Mouse (Mus musculus): ENCODE results near the gene Natd1. TPM values are rescaled to one million over a fixed set of nuclear protein-coding genes. Genes with fewer than 3 reads are reported as not detected.
"Not testable (repeated sequence)": the region's sequence is repeated elsewhere in the genome, so short reads cannot be mapped to it uniquely, and the experiment has no call there.

Gene Natd1
- total RNA-seq, 1 experiment from 2014 or later, result 27.5 TPM

DNA sequence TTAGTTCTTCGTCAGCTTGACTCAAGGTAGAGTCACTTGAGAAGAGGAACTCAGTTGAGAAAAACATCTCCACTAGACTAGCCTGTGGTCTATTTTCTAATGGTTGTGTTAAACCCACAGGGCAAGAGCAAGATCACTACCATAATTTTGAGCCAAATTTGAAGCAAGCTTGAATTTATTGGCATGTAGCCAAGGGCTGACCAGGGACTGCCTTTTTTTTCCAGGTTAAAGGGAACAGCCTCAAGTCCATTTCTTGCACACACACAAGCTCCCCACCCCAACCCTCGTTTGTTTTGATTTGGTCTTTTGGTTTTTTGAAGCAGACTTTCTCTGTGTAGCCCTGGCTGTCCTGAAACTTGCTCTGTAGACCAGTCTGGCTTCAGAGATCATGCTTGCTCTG lies 24.7 kb downstream of the Natd1 start:
- no peak for DNase-seq

DNA sequence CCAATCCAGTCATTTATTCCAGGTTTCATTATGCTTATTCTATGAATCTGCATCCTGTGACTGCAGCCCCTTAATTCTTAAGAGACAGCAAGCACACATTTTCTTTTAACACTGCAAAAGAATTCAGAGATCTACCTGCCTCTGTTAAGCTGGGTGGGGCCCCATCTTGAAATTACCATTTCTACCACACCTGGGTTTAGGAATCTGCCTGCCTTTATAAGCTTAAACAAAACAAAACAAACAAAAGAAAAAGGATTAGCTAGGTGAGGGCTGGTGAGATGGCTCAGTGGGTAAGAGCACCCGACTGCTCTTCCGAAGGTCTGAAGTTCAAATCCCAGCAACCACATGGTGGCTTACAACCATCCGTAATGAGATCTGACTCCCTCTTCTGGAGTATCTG lies 27.6 kb downstream of the Natd1 start:
- not testable (repeated sequence) for DNase-seq

DNA sequence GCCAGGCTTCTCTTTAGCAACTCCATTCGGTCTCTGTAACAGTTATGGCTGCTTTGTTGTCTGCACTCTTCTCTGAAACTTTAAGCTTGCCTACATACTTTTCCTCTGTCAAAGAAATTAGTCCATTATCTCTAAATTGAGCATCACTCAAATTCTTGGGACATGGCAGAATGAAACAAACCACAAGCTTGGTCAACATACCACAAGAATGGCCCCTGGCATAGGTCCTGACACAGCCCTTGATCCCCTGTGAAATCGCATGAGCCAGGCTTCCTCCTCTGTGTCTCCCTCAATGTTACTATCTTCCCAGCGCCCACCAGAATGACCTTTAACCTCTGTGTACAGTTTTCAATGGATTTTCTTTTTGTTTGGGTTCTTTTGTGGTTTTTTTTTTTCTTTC lies 32.2 kb downstream of the Natd1 start:
- no peak for DNase-seq

DNA sequence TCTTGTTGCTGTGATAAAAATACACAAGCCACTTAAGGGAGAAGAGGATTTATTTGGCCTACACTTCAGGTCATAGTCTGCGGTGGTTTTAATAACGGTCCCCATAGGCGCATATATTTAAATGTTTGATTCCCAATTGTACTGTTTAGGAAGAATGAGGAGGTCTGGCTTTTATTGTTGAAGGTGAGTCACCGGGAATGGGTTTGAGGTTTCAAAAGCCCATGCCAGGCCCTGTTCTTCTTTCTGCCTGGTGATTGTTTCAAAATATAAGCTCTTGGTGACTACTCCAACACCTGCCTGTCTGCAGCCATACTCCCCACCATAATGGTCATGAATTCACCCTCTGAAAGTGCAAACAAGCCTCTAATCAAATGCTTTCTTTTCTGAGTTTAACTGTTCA lies 34.0 kb downstream of the Natd1 start:
- DNase-seq, result no peak

DNA sequence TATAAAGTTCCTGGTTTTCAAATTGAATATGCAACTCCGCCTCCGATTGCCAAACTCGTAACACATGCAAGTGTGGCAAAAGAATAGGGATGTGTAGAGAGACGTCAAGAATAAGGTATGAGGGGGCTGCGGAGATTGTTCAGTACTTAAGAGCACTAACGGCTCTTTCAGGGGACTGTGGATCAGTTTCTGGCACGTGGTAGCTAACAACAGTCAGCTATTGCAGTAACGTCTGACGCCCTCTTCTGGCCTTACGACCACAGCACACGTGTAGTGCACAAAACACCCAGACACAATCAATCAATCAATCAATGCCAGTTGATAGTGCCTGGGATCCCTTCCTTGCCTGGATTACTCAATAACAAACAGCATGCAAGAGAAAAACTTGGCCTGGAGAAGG lies 35.1 kb downstream of the Natd1 start:
- peak; percentile 27 for DNase-seq

DNA sequence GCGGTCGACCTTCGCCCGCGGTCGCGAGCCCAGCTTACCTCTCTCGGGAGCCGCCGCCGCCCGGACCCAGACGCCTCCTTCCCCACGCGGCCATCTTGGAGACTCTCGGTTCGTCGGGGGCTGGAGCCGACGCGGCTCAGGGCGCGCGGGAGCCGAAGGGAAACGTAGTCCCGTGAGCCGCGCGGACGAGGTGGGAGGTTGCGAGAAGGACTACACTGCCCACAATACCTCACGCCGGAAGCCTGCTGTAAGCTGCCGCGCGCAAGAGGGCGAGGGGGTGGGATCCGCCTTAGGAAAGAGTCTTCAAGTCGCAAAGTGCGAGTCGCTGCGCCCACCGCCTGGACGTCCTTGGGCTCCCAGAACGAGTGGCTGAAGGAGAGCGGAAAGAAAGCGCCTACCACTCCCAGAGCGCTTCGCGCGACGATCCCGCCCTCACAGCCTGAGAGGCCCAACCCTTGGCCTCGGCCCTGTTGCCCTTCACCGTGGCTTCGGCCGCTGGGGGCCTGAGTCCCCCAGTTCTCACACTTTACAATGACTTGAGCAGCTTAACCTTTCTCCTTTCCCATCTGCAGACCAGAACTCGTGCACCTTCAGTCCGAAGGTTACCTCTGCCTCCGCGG lies 35.8 kb downstream of the Natd1 start, which contains the start of gene Tmem11:
Gene Tmem11 (minus strand): TSS at position 598 of the 620 bp plus-strand sequence.
- peak; percentile 92 for DNase-seq

DNA sequence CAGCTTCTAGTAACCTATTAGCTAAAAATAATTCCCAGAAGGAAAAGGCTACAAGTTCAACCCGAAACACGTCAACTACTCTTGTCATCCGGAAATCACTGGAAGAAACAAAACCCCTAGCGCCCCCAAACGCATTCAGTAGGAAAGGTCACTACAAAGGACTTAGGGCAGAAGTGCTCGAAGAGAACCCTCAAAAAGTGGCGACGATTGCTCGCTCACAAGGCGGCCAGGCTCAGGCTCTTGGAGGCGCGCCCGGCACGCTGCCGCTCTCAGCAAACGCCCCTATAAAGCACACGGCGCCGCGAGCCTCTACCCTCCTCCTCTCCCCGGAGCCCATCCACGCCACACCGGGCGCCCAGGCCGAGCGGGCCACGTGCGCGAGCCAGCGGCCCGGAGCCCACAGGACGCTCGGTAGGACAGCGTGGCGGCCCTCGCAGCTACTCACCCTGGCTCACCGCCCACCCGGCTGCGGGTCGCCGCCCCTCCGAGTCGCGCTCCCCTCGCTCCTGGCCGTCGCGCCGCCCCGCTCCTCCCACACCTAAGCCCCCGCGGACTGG lies 36.4 kb downstream of the Natd1 start:
- DNase-seq, result peak; percentile 64

DNA sequence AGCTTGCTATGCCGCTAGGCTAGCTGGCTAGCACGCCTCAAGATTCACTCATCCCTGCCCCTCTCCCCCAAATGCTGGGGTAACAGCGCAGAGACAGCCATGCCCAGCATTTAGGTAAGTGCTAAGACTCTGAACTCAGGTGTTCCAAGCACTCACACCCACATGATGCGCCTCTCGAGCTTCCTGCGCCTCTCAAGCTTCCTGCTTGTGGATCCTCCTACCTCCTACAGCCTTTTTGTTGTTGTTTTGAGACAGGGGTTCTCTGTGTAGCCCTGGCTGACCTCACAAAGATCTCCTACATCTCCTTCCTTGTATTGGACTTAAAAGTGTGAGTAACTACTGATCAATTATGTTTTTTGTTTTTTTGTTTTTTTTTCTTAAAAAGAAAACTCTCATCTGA lies 41.4 kb downstream of the Natd1 start:
- DNase-seq, result no peak

DNA sequence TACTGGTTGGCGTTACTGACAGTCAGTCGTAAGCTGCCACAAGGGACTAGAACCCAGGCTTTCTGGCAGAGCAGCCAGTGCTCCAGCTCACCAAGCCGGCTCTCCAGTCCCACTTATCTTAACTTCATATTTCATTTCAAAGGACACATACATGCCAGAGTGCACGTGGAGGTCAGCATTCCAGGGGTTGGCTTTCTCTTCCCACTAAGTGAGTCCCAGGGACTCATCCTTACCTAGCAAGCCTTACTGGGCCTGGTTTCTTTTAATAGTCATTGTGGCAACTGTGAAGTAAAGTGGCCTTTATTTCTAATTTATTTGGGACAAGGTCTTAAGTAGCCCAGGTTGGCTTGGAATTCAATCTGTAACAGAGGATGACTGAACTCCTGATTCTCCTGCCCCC lies 43.1 kb downstream of the Natd1 start:
- DNase-seq, result no peak

DNA sequence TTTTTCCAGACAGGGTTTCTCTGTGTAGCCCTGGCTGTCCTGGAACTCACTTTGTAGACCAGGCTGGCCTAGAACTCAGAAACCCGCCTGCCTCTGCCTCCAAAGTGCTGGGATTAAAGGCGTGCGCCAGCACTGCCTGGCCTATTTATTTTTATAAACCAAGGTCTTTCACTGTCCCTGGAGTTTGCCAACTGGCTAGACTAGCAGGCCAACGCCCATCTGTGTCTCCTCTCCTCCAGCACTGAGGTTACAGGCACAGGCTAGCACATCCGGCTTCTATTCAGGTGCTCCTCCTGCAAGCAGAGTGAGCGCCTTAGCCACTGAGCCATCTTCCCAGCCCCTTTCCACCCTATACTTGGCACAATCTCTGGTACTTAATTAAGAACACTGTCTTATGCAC lies 45.1 kb downstream of the Natd1 start:
- DNase-seq, result not testable (repeated sequence)

DNA sequence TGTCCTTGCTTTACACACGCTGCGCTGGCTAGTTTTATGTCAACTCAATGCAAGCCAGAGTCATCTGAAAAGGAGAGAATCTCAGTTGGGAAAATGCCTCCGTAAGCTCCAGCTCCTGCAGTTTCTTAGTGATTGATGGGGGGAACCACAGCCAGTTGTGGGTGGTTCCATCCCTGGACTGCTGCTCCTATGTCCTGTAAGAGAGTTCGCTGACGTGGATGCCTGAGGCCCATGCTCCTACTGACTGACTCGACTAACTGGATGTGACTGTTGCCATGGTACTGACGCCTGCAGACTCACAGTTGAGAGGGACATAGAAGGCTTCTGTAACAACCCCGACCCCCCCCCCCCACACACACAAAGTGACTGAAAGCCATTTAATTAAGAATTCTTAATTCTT lies 46.6 kb downstream of the Natd1 start:
- no peak for DNase-seq

DNA sequence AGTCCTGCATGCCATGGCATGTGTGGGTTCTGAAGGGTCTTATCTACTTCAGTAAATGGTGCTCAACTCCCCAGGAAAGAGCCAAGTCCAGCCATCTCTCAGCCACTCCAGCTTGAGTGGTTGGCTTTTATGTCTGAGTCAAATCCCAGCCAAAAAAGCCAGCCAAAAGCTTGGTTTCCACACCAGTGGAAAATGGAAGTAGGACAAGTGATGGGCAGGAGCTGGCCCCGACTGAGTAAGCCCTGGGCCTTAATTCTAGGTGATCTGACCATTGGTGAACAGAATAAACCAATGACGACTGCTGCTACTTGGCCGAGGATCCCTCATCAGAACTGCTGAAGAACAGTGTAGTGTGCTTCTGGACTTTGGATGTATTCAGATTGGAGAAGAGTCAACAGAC lies 47.1 kb downstream of the Natd1 start:
- DNase-seq, result no peak

DNA sequence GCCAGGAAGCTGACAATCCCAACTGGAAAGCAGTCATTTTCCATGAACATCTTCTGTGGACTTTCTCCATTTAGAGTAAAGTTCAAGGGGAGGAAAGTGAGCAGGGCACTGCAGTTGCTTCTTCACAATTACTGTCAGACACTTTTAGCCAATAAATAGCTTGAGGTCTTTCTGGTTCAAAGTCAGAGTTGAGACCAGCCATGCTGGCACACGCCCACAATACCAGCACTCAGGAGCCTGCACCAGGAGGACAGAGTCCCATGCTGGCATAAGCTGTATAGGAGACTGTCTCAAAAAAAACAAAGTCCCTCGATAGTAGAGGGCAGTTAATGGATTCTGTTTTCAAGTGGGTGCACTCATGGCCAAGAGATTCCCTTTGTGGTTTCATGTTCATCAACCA lies 48.5 kb downstream of the Natd1 start:
- no peak for DNase-seq

DNA sequence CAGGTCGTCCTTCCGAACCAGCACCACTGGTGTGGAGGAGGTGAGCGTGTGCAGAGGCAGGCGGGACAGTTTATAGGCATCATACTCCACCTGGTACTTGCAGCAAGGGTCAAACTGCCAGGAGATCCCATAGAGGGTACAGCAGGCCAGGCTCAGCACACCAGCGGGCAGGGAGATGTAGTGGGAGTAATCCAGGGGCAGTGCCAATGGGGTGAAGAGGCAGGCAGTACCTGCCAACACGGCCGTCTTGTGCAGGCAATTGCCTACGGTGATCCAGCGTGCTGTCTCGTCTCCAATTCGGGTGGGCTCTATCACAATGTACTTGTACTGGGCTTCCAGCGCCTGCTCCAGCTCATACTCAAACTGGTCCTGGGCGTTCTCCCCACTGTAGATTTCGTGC lies 49.6 kb downstream of the Natd1 start:
- DNase-seq, result no peak

DNA sequence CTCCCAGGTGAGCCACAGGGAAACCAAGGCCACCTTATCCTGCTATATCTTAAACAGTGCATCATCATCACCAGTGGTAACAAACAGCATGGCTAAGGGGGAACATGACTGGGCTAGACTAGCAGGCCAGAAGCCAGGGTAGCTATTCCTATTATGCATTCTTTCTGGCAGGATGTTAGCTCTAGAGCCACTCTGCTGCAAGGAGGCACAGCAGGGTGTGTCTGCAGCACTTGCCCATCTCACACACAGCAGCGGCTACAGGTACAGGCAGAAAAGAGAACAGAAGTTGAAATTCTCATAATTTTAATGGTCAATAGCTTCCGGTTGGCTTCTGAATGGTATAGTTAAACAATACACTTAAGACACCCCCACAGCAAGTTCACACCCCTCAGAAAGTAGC lies 50.4 kb downstream of the Natd1 start:
- no peak for DNase-seq

DNA sequence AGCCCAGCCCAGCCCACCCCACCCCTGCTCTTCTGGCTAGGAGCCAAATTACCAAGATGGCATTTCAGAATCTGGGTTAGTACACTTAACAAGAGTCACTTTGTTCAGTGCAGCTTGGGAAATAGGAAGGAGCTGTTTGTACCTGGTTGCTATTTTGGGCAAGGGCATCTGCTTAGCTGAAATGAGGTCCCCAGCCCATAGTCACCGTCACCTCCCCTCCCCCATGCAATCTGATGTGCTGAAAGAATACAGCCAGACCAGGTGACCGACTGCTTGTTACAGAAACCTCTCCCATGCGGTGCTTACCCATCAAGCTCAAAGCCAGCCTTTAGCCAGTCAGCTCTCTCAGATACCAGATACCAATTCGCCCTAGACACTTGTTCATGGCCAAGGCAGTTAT lies 51.4 kb downstream of the Natd1 start:
- no peak for DNase-seq

DNA sequence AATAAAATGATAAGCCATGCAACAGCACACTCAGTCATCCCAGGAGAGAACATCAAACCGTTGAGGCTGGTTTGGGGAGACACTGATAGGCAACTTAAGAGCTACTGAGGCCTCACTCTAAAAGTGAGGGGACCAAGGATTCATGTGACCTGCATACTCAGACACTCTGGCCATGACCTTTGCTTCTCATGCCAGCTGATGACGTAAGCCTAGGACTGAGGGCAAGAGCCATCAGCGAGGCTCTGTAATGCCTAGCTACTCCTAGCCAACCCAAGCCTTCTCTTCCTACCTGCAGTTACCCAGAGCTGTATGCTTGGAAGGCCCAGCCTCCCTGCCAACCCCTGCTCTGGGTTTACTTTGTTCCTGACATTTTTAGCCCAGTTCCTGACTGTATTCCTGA lies 52.6 kb downstream of the Natd1 start:
- DNase-seq, result peak; percentile 26

DNA sequence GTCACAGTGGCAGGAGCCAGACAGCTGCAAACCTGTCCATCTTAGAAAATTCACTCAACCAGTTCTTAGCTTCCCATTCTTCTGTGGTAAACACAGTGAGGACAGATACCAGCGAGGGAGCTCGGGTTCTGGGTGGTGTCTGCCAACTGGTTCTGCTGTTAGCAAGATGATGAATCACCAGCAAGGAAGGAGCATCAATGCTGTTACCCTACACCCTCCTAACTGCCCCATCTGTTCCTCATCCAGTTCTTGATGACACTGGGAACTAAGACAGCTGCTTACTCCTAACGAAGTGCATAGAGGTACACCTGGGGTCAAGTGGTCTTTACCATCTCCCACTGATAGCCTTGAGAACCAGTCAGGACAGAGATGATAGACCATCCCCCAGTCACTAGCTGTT lies 58.0 kb downstream of the Natd1 start:
- no peak for DNase-seq

Other genes starting within 250 kb of the Natd1 start
- gene Llgl1, start 215.0 kb downstream of the Natd1 start, total RNA-seq (2021), result 25.6 and 28.6 TPM in 2 replicates
- 167 and 175 TPM in 2 replicates for gene Flii, start 187.5 kb downstream of the Natd1 start, total RNA-seq (2021)
- gene Mief2, start 186.4 kb downstream of the Natd1 start, total RNA-seq (2021), result 39.8 and 45.0 TPM in 2 replicates
- gene Top3a, start 137.4 kb downstream of the Natd1 start, total RNA-seq (2021), result 13.2 and 13.7 TPM in 2 replicates
- 27.0 and 27.5 TPM in 2 replicates for gene Smcr8, start 137.2 kb downstream of the Natd1 start, total RNA-seq (2021)
- 82.3 and 91.4 TPM in 2 replicates for gene Shmt1, start 103.0 kb downstream of the Natd1 start, total RNA-seq (2021)
- gene Dhrs7b, start 84.1 kb downstream of the Natd1 start, total RNA-seq (2021), result 38.7 and 49.5 TPM in 2 replicates
- 40.4 and 41.5 TPM in 2 replicates for gene Tmem11, start 35.5 kb downstream of the Natd1 start, total RNA-seq (2021)
- gene Map2k3, start 17.3 kb upstream of the Natd1 start, total RNA-seq (2021), result 128 and 161 TPM in 2 replicates
- gene Kcnj12, start 107.8 kb upstream of the Natd1 start, total RNA-seq (2021), result 2.2 TPM in 2 replicates
- 0.43 TPM in 1 of 2 replicates, not detected in the other for gene Tnfrsf13b, start 212.0 kb upstream of the Natd1 start, total RNA-seq (2021)